Mouse (Mus musculus) left cerebral cortex, postnatal 4 days (tissue): ENCODE data around the gene Grap. TPM values are rescaled to one million over a fixed set of nuclear protein-coding genes. Genes with fewer than 3 reads are reported as not detected.

Experiments
- DNase-seq: peaks from one replicate; pipeline ENCODE4 v3.0.0-alpha.2; 2022
- intact Hi-C: fragments of 180-260 bp; cut with DNase I; formaldehyde crosslinking; loops from one replicate; pipeline ENCODE4 v1.15.1; 2025
- total RNA-seq, 2 experiments: library from RNA; stranded (reverse); gene quantifications; 2 replicates each; pipeline ENCODE4 v1.2.3; 2021

Grap gene
- total RNA-seq, 2 experiments from 2014 or later, result 5.8 to 6.1 TPM

DNA sequence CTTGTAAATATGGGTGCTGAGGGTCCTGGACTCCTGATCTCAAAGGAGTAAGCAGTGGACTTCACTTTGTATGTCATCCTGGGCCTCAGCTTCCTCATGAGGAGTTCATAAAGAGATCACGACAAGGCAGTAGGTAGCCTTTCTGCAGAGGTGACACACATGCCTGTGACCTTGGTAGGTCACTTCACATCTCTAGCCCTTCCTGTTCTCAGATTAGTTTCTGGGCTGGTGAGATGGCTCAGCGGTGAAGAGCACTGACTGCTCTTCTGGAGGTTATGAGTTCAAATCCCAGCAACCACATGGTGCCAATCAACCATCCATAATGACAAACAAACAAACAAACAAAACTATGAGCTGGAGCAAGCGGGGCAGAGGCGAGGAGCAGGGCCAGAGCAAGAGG, 24.6 kb downstream of the Grap start:
- no peak for DNase-seq
- intact Hi-C loops, result no loop called here

GRCm38 (mm10) chr11:61679091-61679866, 26.2 kb downstream of the Grap start:
- no peak for DNase-seq
- intact Hi-C loops, result no loop called here

DNA sequence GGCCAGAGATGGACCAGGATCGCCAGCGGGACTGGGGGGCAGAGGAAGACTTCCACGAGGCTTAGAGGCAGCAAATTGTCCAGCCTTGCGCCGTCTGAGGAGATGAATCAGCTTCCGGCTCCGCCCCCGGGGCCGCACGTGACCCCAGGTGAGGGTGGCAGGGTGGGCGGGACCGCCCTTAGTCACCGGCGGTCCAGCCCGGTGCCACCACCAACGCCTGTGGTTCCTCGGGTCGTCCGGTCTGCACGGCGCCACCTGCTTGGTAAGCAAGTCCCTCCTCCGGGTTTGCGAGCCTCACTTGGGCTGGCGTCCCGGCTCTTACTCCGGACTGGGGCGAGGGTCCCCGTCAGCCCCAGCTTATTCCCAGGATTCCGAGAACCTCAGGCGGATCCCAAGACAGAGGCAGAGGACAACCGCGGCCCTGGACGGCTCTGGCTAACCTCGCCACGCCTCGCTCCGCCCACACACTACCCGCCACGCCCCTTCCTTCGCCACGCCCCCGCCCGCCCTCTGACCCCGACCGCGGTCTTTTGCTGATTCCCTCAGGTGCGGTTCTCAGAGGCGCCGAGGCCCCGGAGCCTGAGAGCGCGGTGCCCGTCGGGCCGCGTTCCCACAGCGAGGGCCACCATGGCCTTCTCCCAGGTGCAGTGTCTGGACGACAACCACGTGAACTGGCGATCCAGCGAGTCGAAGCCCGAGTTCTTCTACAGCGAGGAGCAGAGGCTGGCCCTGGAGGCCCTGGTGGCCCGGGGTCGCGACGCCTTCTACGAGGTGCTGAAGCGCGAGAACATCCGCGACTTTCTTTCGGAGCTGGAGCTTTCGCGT, 31.1 kb downstream of the Grap start, which contains the start of gene Fam83g:
Fam83g (plus strand) TSS at position 185 of the 825 bp plus-strand sequence.
- intact Hi-C loops, result no loop called here

GRCm38 (mm10) chr11:61685119-61685725, 32.2 kb downstream of the Grap start:
- DNase-seq, result no peak
- intact Hi-C loops, result no loop called here

More for the DNA sequence above, 31.1 kb downstream of the Grap start, which contains the start of gene Fam83g:
- no peak for DNase-seq

DNA sequence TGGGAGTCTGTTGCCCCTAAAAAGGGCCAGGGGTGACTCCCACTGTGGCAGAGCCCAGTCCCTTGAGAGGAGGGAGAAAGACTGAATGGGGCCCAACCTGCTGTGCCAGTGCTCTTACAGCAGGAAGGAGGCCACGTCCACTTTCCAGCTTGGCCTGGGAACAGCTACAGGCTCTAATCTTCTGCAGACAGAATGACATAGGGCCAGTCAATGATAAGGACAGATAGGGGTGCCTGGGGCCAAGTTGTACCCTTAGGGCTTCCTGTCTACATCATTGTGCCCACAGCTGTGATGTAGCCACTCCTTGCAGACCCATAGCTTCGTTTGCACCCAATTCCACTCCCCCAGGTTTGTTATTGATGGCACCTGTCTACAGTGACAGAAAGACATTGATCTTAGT, 33.1 kb downstream of the Grap start:
- intact Hi-C loops, result no loop called here
- DNase-seq, result no peak

GRCm38 (mm10) chr11:61686906-61687453, 33.9 kb downstream of the Grap start:
- intact Hi-C loops, result no loop called here
- DNase-seq, result no peak

DNA sequence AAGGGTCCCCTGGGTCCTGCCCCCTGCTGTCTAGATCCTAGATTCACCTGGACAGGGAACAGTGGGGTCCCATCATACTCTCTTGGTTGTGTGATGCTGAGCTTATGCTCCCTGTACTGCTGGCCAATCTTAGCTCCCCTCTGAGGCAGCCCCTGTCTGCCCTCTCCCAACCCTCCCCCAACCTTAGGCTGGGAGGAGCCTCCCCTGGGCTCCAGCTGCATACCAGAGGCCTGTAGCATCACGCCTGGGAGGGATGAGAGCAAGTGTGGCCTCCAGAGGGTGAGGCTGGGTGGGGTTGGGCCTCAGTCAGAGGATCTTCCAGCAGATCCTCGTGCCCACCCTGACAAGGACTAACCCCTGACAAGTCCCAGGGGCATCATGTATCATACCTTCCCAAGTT, 34.5 kb downstream of the Grap start:
- DNase-seq, result no peak
- intact Hi-C loops, result no loop called here

GRCm38 (mm10) chr11:61692996-61693395, 39.9 kb downstream of the Grap start:
- intact Hi-C loops, result no loop called here
- peak; percentile 66 for DNase-seq

GRCm38 (mm10) chr11:61698852-61699251, 45.8 kb downstream of the Grap start:
- intact Hi-C loops, result no loop called here
- DNase-seq, result no peak

GRCm38 (mm10) chr11:61699460-61699859, 46.4 kb downstream of the Grap start:
- DNase-seq, result no peak
- intact Hi-C loops, result no loop called here

- peak; percentile 76 for DNase-seq
- intact Hi-C loops, result no loop called here
These were observed 46.9 kb downstream of the Grap start for GRCm38 (mm10) chr11:61699933-61700332.

GRCm38 (mm10) chr11:61701696-61702095, 48.6 kb downstream of the Grap start:
- DNase-seq, result no peak
- intact Hi-C loops, result no loop called here

DNA sequence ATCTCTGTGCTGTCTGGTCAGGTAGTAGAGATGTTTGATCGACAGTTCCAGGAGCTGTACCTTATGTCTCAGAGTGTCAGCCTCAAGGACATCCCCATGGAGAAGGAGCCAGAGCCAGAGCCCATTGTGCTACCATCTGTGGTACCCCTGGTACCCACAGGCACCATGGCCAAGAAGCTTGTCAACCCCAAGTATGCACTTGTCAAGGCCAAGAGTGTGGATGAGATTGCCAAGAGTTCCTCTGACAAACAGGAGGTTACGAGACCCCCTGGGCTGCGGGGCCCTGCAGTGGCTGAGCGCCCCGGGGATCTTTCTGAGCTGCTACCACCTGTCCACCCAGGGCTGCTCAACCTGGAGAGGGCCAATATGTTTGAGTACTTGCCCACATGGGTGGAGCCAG, 49.4 kb downstream of the Grap start:
- DNase-seq, result no peak
- intact Hi-C loops, result no loop called here

GRCm38 (mm10) chr11:61705581-61705980, 52.5 kb downstream of the Grap start:
- no peak for DNase-seq
- intact Hi-C loops, result no loop called here

GRCm38 (mm10) chr11:61706232-61706631, 53.2 kb downstream of the Grap start:
- intact Hi-C loops, result no loop called here
- no peak for DNase-seq

DNA sequence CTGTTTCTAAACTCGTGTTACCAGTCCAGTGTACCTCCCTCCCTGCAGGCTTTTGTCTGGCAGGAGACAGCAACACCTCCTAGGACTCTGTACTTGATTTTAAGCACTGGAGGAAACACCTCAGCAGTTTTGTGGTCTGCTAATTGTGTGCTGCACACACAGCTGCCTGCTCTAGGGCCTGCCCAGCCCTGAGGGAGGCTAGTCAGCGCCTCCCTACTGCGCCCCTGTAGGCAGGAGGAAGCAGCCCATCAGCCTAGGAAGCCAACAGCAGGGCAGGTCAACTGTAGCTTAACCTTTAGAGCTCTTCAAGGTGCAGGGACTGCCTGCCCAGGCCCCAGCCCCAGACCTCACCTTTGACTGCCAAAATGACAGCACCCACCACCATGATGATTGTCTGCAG, 55.9 kb downstream of the Grap start:
- DNase-seq, result no peak
- intact Hi-C loops, result no loop called here

DNA sequence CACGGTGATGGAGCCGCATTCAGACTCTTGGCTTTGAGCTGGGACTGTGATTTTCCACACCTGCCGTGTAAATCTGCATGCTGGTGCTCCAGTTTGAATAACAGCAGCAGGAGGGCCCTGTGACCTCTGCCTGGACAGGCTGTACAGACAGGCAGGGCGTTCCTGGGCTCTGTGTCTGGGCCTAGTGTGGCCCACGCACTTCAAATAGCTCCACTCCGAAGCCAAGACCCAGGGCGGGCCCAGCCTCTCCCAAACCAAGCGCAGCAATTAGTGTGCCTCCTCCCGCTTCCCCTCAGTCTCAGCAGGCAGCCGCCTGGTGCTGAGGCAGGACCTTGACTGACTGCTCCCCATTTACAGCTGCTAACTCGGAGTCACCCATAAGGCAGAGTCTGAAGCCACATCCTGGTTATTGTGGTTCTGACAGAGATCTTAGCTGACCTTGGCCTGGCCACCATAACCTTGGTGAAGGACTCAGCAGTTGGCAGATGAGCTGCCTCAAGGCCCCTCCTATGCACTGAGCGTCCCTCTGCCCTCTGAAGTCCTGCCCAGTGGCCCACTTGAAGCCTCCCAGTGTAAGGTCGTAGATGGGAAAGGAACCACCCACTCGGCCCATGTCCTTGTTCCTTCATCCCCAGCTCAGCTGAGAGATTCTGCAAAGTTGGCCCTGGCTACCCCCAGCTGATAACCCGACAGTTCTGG, 60.2 kb downstream of the Grap start:
- DNase-seq, result no peak
- intact Hi-C loops, result loop anchor here (10.0 kb wide), 1 partner anchor 519 kb away; no protein-coding TSS in a partner anchor

DNA sequence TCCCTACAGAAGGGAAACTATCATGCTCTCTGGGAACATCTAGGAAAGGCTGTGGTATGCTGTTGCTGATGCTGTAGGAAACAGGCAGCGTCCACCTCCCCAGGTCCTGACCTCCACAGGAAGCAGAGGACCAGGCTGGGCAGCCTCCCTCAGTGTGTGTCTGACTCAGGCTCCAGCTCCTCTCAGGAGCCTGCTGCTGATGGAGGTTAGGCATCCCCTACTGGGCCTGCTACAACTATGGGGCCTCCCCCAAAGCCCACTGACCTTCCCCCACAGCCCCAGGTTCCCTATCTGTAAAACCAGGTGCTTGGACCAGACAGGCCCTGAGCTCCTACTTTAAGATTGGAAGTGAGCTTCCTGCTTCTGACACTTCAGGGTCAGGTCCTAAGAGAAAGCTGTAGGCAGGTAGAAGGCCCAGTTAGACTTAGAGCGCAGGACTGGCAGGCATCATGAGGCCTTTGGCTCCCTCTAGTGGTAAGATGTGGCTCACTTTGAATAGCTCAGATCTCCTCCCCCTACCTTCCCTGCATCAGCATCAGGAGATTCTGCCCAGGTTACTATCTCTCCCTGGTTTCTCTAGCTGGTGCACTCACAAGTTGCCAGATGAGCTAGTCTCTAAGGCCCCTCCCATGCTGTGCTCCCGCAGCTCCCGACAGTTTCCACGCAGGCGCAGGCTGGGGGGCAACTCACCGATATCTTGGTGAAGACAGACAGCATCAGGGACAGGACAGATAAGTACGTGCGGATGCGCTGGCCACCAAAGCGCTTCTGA, 61.5 kb downstream of the Grap start:
- intact Hi-C loops, result loop anchor here (1.0 to 10.0 kb wide), 2 partner anchors 303 to 520 kb away; no protein-coding TSS in a partner anchor
- peak; percentile 66 for DNase-seq

GRCm38 (mm10) chr11:61715130-61715529, 62.1 kb downstream of the Grap start:
- peak; percentile 36 for DNase-seq
- intact Hi-C loops, result loop anchor here (10.0 kb wide), 1 partner anchor 520 kb away; no protein-coding TSS in a partner anchor
